Mouse (Mus musculus) ES-E14 (cell line): ENCODE measurements at regions not wholly inside any gene's neighbourhood (a gene's known extent, or its start where the extent isn't known, plus 50 kb on each side); places are given as distances from the start of the nearest gene placed in this dataset.

ENCODE experiments used
- DNase-seq: peaks from one replicate; pipeline ENCODE4 v3.0.0-alpha.2; 2013; ENCODE audit warnings: low read depth, low spot score
- H3K27ac ChIP-seq: 2 replicates; pipeline ENCODE4 v1.5.1; 2012; ENCODE audit warnings: low read depth, mild to moderate bottlenecking, low read length, moderate library complexity, mixed read lengths; ENCODE audit not compliant: poor library complexity, insufficient read depth, severe bottlenecking
- H3K36me3 ChIP-seq: 2 replicates; pipeline ENCODE4 v1.6.1; 2012; ENCODE audit warnings: mild to moderate bottlenecking, low read length, moderate library complexity, mixed read lengths; ENCODE audit not compliant: control insufficient read depth, poor library complexity, insufficient read depth, severe bottlenecking
- H3K4me1 ChIP-seq, 2 experiments: fragments of 150-350 bp in 1 of 2; sonication (generic) in 1 of 2; 2 replicates each; pipeline ENCODE4 v1.6.1; 2012; ENCODE audit warnings: low read length in 2 of 2, mild to moderate bottlenecking in 1 of 2, mixed read lengths in 1 of 2; ENCODE audit not compliant: control insufficient read depth in 2 of 2, insufficient read depth in 2 of 2, poor library complexity in 1 of 2
- H3K4me3 ChIP-seq, 2 experiments: fragments of 150-350 bp in 1 of 2; sonication (generic) in 1 of 2; 2 replicates each; pipeline ENCODE4 v1.5.1; 2012; ENCODE audit warnings: low read length in 2 of 2, low read depth in 1 of 2, mild to moderate bottlenecking in 1 of 2, mixed read lengths in 1 of 2; ENCODE audit not compliant: insufficient read depth in 1 of 2, poor library complexity in 1 of 2, severe bottlenecking in 1 of 2
- H3K9ac ChIP-seq: 2 replicates; pipeline ENCODE4 v1.6.1; 2012; ENCODE audit warnings: low read depth, mild to moderate bottlenecking, low read length, mixed read lengths; ENCODE audit not compliant: poor library complexity, insufficient read depth, severe bottlenecking
- H3K9me3 ChIP-seq: fragments of 150-350 bp; sonication (generic); 2 replicates; pipeline ENCODE4 v1.6.1; 2012; ENCODE audit warnings: low read depth, mild to moderate bottlenecking, low read length; ENCODE audit not compliant: control insufficient read depth, insufficient read depth
- CHD2 ChIP-seq: IDR thresholded peaks from 2 replicates; pipeline ENCODE4 v1.6.1; 2014; ENCODE audit warnings: mild to moderate bottlenecking, low read depth, low read length, inconsistent platforms
- HCFC1 ChIP-seq: IDR thresholded peaks from 2 replicates; pipeline ENCODE4 v1.6.1; 2012; ENCODE audit warnings: low read length, inconsistent platforms, borderline replicate concordance; ENCODE audit not compliant: insufficient read depth
- MAFK ChIP-seq: IDR thresholded peaks from 2 replicates; pipeline ENCODE4 v1.6.1; 2014; ENCODE audit warnings: mild to moderate bottlenecking, low read depth, low read length, inconsistent platforms; ENCODE audit not compliant: insufficient read depth
- ZC3H11A ChIP-seq: IDR thresholded peaks from 2 replicates; pipeline ENCODE4 v1.6.1; 2012; ENCODE audit warnings: low read depth, mild to moderate bottlenecking, inconsistent platforms, low read length, borderline replicate concordance
- ZNF384 ChIP-seq: IDR thresholded peaks from 2 replicates; pipeline ENCODE4 v1.6.1; 2012; ENCODE audit warnings: low read depth, low read length, inconsistent platforms
- in situ Hi-C, 2 experiments: fragments of 600-800 bp; cut with MboI; formaldehyde crosslinking; loops; one replicate each; pipeline ENCODE4 v1.15.1; 2025; ENCODE audit warnings: low sequenced_read_pairs in 2 of 2, inconsistent platforms in 1 of 2; ENCODE audit not compliant: unreplicated experiment in 2 of 2

GRCm38 (mm10) chr8:28559881-28560280 is 1112.4 kb downstream of the Poteg start:
- no peak for DNase-seq
- in situ Hi-C loops = no loop called here
- no peak overlapping the region for H3K27ac ChIP-seq
- H3K4me3 ChIP-seq = no peak overlapping the region
- no peaks in the 10 kb centered on the region for H3K36me3 ChIP-seq
- no peaks in the 10 kb centered on the region for H3K9me3 ChIP-seq
- TF ChIP-seq ZC3H11A (no peak), MAFK (no peak), HCFC1 (no peak), ZNF384 (no peak), CHD2 (no peak)
- H3K4me1 ChIP-seq = no peaks in the 10 kb centered on the region
- H3K9ac ChIP-seq = no peak overlapping the region

- H3K36me3 ChIP-seq = no peaks in the 10 kb centered on the region
- no peaks in the 10 kb centered on the region for H3K9me3 ChIP-seq
- H3K4me3 ChIP-seq = no peak overlapping the region
- no peak for DNase-seq
- H3K4me1 ChIP-seq = no peaks in the 10 kb centered on the region
- no peak for TF ChIP-seq CHD2
- no peak for TF ChIP-seq MAFK
- TF ChIP-seq ZNF384 = peak; percentile 95
- TF ChIP-seq ZC3H11A = peak; percentile 41; the same call in 1 of the 2 replicates
- no peak for TF ChIP-seq HCFC1
- no peak overlapping the region for H3K9ac ChIP-seq
- in situ Hi-C loops = no loop called here
- no peak overlapping the region for H3K27ac ChIP-seq
Measured at GRCm38 (mm10) chr8:28579250-28579651, 1131.8 kb downstream of the Poteg start.

- no peaks in the 10 kb centered on the region for H3K4me1 ChIP-seq
- no peak for DNase-seq
- no peak overlapping the region for H3K9ac ChIP-seq
- H3K9me3 ChIP-seq = no peaks in the 10 kb centered on the region
- no peak overlapping the region for H3K4me3 ChIP-seq
- in situ Hi-C loops = no loop called here
- no peak overlapping the region for H3K27ac ChIP-seq
- no peaks in the 10 kb centered on the region for H3K36me3 ChIP-seq
- no peak for TF ChIP-seq MAFK
- TF ChIP-seq ZNF384 = no peak
- TF ChIP-seq HCFC1 = no peak
Measured at GRCm38 (mm10) chr8:28580821-28581220, 1133.4 kb downstream of the Poteg start.

- in situ Hi-C loops = no loop called here
- H3K36me3 ChIP-seq = no peaks in the 10 kb centered on the region
- H3K9ac ChIP-seq = no peak overlapping the region
- no peak overlapping the region for H3K4me3 ChIP-seq
- H3K4me1 ChIP-seq = no peaks in the 10 kb centered on the region
- no peaks in the 10 kb centered on the region for H3K9me3 ChIP-seq
- no peak for DNase-seq
- no peak for TF ChIP-seq MAFK
- TF ChIP-seq ZNF384 = no peak
- no peak for TF ChIP-seq HCFC1
- no peak for TF ChIP-seq CHD2
- no peak overlapping the region for H3K27ac ChIP-seq
Measured at GRCm38 (mm10) chr8:28589999-28590398, 1142.5 kb downstream of the Poteg start.

GRCm38 (mm10) chr8:28593238-28593637 is 1145.8 kb downstream of the Poteg start:
- Histone ChIP-seq H3K36me3 (no peaks in the 10 kb centered on the region), H3K9ac (no peak overlapping the region), H3K4me3 (no peak overlapping the region), H3K27ac (no peak overlapping the region), H3K9me3 (no peaks in the 10 kb centered on the region), H3K4me1 (no peaks in the 10 kb centered on the region; a peak in 1 of 4 replicates)
- in situ Hi-C loops = no loop called here
- DNase-seq = no peak
- no peak for TF ChIP-seq ZNF384
- TF ChIP-seq MAFK = no peak
- no peak for TF ChIP-seq ZC3H11A
- no peak for TF ChIP-seq CHD2
- no peak for TF ChIP-seq HCFC1
